Mouse (Mus musculus): ENCODE measurements at regions not wholly inside any gene's neighbourhood (a gene's known extent, or its start where the extent isn't known, plus 50 kb on each side); places are given as distances from the start of the nearest gene placed in this dataset.

GRCm38 (mm10) chr1:107950396-107950795, 360.6 kb downstream of the Serpinb8 start:
- TF ChIP-seq CTCF (IDR thresholded peaks at IDR 0.05; ENCODE audit: low read depth) (no peak), EP300 (IDR thresholded peaks at IDR 0.05; ENCODE audit: low read depth) (no peak)
